Mouse (Mus musculus) kidney, adult 2 months (tissue): ENCODE results near the gene Catsperg1.

Source experiments
- CTCF ChIP-seq: fragments of 200-500 bp; conservative IDR thresholded peaks from 2 replicates; pipeline ENCODE4 v1.5.1; 2011; ENCODE audit warnings: low read depth, mild to moderate bottlenecking, control low read depth, low read length, moderate library complexity, mixed read lengths; ENCODE audit not compliant: insufficient read depth, insufficient read length
- POLR2A ChIP-seq: fragments of 200-500 bp; IDR thresholded peaks from one replicate; pipeline ENCODE4 v1.6.1; 2011; ENCODE audit warnings: low read depth, low read length, control low read depth

- TF ChIP-seq POLR2A (no peak), CTCF (no peak)
Observed at GRCm38 (mm10) chr7:29154018-29154720, 59.7 kb downstream of the Catsperg1 start.
